Mouse (Mus musculus) CD4-positive, CD25-positive, alpha-beta regulatory T cell, adult 2 months (primary cell): ENCODE results near the gene Gpr3.

ENCODE experiments used
- DNase-seq: peaks from one replicate; pipeline ENCODE4 v3.0.0-alpha.2; 2012; ENCODE audit warnings: low read depth, low spot score

Gpr3 gene

GRCm38 (mm10) chr4:133198337-133199180 is 13.8 kb downstream of the Gpr3 start:
- no peak for DNase-seq

DNA sequence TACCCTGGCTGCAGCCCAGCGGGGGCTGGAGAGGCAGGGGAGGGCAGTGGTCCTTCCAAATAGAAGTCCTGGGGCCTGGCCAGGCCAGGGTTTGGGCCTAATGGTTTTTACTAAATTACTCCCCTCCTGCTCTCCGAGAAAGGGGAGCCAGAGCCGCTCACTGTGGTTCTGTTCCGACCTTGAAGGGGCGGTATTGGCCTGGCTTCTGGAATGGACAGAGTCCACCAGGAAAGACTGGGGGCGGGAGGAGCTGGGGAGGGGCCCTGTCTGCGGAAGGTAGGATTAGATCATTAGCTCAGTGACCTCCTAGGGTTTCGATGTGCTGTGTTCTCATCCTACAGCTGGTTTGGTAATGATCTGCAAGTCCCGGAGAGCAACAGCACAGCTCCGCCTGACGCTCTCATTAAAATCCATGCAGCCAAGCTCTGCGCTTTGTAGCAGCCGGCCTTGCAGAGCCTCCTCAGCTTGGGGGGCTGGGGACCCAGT is 14.5 kb downstream of the Gpr3 start:
- no peak for DNase-seq

DNA sequence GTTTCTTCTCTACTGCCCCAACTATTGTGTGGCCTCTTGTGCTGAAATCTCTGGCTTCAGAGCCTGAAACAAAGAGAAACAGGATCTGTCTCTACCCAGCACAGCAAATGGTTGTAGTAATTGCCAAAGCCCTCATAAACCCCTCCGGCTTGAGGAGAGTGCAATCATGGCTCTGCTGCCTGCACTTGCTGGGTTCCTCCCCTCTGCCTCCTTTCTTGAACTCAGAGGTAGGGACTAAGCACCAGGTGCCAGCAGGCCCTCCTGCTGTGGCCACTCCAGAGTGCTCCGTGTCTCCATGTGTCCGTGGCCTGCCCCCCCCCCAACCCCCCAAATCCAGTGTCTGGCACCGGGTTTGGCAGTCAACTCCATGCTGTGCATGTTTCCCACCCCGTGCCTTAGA is 15.0 kb downstream of the Gpr3 start:
- no peak for DNase-seq

GRCm38 (mm10) chr4:133196852-133197251 is 15.5 kb downstream of the Gpr3 start:
- no peak for DNase-seq

DNA sequence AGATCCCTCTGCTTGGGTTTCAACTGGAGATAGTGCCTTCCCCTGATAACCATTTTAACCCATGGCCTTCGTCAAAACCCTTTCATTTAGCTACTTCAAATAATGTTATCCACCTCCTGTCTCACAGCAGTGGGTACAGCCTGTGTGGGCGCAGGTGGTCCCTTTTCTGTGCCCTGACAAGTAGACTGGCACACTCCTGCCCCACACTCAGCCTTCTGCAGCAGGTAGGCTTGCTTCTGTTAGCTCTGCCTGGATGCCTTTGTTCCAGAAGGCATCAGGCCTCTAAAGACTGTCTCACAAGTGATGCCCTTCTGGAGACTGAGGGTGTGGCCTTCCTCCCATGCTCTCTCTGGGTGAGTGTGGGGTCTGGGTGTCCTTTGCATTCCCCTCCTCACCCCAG is 16.2 kb downstream of the Gpr3 start:
- DNase-seq = no peak

DNA sequence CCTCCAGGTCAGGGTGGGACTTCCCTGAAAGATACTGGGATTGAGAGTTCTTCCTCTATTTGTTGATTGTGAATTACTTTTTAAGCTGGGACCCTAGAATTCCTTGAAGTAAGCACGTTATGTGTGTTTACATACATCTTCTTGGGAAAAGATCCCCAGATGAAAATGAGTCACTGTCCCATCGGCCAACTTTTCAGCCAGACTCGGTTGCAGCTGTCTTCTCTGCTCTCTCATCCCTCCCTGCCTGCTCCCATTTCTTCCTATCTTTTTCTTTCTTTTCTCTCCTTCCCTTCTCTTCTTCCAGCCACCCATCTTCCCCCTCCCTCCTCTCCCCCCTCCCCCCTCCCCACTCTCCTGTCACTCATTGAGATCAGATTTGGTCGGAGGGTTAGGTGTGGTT is 17.3 kb downstream of the Gpr3 start:
- no peak for DNase-seq

DNA sequence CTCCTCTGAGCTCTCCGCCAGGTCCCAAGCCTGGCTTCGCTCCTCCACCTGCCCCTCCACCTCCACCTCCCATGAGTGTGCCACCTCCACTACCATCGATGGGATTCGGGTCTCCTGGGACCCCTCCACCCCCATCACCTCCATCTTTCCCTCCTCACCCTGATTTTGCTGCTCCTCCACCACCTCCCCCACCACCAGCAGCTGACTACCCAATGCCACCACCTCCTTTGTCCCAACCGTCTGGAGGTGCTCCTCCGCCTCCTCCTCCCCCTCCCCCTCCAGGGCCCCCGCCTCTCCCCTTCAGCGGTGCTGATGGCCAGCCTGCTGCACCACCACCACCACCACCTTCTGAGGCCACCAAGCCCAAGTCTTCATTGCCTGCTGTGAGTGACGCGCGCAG is 17.9 kb downstream of the Gpr3 start:
- no peak for DNase-seq

GRCm38 (mm10) chr4:133189396-133189795 is 22.9 kb downstream of the Gpr3 start:
- DNase-seq = no peak

DNA sequence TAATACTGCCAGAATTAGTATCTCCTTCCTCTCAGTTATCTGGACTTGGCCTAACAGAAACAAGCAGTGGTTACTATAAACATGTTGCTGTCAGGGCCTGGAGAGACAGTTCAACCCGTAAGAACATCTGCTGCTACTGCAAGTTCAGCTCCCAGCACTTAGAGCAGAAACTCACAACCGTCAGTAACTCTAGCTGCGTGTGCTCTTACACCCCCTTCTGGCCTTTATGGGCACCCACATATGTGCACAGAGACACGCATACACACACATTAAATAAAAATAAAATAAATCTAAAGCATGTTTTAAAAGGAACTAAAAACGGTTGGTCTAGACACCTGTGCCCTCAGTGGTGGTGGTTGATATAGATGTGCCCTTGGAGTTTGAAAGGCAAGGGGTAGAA is 25.5 kb downstream of the Gpr3 start:
- DNase-seq = no peak

GRCm38 (mm10) chr4:133185893-133186292 is 26.4 kb downstream of the Gpr3 start:
- no peak for DNase-seq

- peak; percentile 86 for DNase-seq
Measured at GRCm38 (mm10) chr4:133184898-133185665, 27.3 kb downstream of the Gpr3 start.

DNA sequence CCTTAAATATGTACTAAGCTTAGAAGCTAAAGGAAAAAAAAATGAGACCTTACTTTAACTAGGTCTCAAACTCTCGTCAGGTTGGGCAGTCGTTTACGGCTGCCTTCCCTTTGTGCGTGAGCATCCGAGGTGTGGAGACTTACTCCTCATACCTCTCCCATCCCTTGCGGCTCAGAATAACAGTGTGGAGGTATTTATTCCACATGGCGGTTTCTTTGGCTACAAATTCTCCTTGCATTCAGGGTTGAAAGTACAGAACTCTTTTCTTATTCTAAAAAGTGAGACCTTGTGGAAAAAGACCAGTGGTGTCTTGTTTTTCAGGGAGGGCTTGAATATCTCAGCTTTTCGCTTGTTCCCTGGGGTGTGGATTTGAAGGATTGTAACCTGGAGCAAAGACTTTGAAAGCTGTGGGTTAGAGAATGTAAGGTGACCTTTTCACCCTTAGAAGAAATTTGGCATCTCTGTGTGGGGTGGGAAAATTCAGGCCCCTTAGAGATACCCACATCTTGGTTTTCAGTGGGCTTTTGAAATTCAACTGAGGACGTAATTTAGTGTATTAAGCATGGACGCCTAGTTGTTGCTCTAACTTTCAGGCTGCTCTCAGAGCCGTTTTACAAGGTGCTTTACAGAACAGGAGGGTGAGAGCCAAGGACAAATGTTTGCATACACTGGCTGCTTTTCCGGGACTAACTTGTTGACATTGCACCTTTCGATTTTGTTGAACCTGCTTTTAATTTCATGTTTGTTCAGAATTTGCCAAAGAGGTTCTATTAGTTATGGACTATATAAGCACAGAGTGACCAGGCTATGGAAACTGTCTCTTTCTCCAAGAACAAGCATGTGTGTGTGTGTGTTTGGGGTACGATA is 28.1 kb downstream of the Gpr3 start:
- no peak for DNase-seq

DNA sequence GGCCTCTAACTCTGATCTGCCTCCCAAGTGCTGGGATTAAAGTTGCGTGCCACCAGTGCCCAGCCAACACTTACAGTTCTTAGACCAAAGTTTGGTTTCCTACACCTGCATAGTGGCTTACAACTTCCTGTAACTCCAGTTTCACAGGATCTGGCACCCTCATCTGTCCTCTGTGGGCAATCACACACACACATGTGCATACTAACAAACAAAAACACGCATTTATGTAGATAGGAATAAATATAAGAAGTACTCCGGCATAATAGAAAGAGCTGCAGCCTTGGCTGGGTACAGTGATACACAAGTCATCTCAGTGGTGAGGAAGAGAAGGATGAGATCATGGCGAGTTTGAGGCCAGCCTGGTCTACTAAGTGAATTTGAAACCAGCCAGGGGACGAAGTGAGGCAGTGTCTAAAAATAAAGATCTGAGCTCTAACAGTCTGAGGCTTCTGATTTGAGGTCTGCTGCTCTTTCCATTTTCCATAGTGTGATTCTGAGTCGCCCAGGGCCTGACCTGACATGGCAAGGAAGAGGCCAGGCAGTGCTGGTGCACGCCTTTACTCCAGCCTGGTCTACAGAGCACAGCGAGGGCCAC is 29.8 kb downstream of the Gpr3 start:
- peak; percentile 38 for DNase-seq

GRCm38 (mm10) chr4:133179258-133179657 is 33.1 kb downstream of the Gpr3 start:
- no peak for DNase-seq

DNA sequence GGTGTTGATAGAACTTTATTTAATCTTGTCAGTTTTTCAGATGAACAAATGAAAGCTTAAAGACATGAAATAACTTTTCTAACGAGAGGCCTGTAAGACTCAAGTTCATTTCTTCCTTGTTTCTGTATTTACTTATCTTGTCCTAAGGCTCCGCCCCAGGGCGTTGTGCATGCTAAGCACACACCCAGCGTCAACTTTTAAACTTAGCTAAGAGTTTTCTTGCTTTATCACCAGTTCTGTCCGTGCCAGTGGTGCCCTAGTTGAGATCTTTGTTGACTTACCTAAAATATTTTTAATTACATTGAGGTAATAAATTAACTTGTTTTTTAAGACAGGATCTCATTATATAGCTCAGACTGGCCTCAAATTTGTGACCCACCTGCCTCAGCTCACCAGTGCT is 34.0 kb downstream of the Gpr3 start:
- DNase-seq = no peak

- DNase-seq = no peak
Measured at GRCm38 (mm10) chr4:133176761-133177403, 35.5 kb downstream of the Gpr3 start.

DNA sequence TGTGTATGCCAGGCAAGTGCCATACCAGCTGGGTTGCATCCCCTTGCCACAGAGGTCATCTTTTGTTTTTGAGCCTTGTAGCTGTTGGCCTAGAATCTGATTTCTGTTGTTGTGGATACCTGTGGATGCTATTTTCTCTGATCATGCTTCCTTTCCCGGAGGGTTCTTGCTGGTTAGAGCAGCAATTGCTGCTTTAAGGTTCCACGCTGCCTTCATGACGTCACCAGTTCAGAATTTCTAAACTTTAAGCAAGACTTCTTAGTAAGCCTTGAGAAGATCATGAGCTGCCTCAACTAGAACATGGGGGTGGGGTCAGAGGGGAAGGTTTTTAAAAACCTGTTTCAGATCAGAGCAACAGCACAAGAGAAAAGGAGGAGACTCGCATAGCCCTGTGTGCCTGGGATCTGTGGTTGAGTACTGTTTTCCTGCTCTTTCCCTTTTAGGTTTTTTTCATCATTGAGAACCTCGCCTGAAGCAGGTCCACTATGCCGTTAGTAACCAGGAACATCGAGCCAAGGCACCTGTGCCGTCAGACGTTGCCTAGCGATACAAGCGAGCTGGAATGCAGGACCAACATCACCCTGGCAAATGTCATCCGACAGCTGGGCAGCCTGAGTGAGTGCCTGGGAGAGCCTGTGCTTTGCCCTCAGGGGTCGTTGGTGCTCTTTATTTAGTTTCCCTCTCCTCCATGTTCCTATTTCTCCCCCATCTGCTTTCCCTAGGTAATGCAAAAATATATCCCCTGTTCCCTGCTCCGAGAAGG is 36.2 kb downstream of the Gpr3 start:
- DNase-seq = peak; percentile 48

GRCm38 (mm10) chr4:133175274-133175673 is 37.1 kb downstream of the Gpr3 start:
- DNase-seq = no peak

GRCm38 (mm10) chr4:133174361-133174760 is 38.0 kb downstream of the Gpr3 start:
- DNase-seq = peak; percentile 54

- DNase-seq = no peak
Measured at GRCm38 (mm10) chr4:133172451-133172850, 39.9 kb downstream of the Gpr3 start.
